Mouse (Mus musculus): ENCODE results near the gene Ube2o. TPM values are rescaled to one million over a fixed set of nuclear protein-coding genes. Genes with fewer than 3 reads are reported as not detected.

Gene Ube2o
- total RNA-seq, 2 experiments from 2014 or later = 93.7 to 101 TPM

DNA sequence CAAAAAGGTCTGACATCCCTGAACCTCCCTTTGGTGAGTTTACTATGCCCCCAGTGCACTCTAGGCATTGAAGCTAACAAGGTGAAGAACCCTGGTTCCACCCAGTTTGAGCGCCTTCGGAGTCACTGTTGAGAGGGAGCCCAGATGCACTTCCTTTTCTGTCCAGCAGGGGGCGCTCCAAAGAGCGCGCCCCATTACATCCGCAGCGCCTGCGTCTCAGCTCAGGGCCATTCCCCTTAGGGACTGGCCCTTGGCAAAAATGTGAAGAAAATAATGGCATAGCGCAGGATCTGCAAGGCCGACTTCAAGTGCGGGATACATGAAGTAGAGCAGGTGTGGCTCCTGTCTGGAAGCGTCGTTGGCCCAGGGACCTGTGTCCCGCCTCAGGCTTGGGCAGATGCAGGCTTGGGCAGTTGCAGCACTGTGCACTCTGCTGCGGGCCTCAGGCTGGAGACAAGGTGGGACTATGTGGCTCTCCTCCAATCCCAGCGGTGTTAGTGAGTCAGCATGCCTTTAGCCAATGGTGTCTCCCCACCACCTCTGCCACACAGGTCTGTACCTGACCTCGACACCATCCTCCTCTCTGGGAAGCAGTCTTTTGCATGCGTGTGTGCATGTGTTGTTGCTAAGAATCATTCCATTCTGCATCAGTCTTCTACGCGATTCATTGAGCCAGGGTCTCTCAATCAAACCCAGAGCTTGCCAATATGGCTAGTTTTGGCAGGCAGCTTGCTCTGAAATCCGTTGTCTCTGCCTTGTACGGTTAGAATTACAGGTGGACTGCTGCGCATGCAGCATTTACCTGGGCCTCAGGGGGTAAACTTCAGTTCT lies 5.8 kb upstream of the Ube2o start:
- H3K4me3 ChIP-seq = no peak overlapping the region; the same call in 1 of the 2 replicates
- peak; percentile 100 for TF ChIP-seq CTCF (conservative IDR thresholded peaks at IDR 0.05)
- DNase-seq (ENCODE audit: low spot score in 2 of 2) = peak in 1 of 2 experiments; percentile 72
- no peak overlapping the region for H3K27ac ChIP-seq

DNA sequence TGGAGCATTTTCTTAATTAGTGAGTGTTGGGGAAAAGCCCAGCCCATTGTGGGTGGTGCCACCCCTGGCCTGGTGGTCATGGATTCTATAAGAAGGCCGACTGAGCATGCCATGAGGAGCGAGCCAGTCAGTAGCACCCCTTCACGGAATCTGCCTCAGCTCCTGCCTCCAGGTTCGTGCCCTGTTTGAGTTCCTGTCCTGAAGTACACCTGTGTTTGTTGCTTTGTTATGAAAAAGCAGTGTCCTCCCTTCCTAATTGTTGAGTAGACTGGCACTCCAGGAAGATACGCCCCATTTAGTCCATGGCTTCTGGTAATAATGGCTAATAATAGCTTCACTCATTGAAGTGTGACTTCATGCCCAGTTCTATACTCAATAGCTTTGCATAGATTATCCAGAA lies 5.1 kb upstream of the Ube2o start, which contains the start of gene Aanat:
TSS of gene Aanat (plus strand) at position 123 of the 400 bp plus-strand sequence.
- DNase-seq (ENCODE audit: low spot score in 2 of 2) = no peak
- no peak for TF ChIP-seq CTCF (conservative IDR thresholded peaks at IDR 0.05)
- H3K4me3 ChIP-seq = no peak within 1 kb of the TSS; the same call in 1 of the 2 replicates
- H3K27ac ChIP-seq = no peak within 1 kb of the TSS

DNA sequence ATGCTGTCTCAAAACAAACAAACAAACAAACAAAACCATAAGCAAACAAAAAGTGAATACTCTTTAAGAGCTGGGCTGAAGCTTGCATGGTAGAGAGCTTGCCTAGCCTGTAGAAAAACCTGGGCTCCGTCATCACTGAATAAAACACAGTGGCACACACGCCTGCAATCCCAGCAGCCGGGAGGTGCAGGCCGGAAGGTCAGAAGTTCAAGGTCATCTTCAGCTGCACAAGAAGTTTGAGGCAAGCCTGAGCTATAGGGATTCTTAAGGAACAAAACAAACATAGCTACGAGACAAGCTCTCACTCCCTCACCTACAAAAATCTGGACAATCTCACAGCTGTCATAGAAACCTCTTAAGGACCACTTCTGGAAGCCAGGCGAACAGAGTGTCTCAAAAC lies 4.4 kb upstream of the Ube2o start:
- Histone ChIP-seq H3K27ac (no peak overlapping the region), H3K4me3 (no peak overlapping the region)
- no peak for DNase-seq (ENCODE audit: low spot score in 2 of 2)
- no peak for TF ChIP-seq CTCF (conservative IDR thresholded peaks at IDR 0.05)

DNA sequence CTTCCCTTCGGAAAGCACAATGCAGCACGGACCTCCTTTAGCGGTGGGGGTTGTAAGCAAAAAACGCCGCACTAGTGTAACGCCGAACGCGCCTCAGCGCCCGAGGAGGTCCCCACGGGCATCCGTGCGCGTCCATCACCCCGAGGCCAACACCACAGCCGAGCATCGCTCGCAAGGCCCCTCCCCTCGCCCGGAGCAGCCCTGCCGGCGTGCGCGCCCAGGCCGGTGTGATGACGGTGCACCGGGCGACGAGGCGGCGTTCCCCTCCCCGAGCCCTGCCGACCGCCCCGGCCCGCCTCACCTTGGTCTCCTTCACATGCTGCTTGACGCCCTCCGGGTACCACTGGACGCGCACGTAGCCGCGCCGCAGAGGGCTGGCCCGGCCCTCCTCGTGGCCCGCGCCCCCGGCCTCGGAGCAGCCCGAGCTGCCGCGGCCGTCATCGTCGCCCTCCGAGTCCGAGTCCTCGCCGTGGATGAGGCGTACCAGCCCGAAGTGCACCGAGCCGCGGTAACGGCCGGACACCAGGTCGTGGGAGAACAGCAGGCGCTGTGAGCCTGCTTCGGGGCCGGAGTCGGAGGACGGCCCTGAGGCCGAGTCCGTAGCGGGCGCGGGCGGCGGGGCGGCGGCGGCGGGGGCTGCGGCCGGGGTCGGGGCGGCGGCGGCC lies 404 bp downstream of the Ube2o start:
- H3K4me3 ChIP-seq = peak overlapping the region; percentile 89
- H3K27ac ChIP-seq = peak overlapping the region; percentile 92
- peak in 1 of 2 experiments; percentile 50 for DNase-seq (ENCODE audit: low spot score in 2 of 2)
- TF ChIP-seq CTCF (conservative IDR thresholded peaks at IDR 0.05) = no peak

DNA sequence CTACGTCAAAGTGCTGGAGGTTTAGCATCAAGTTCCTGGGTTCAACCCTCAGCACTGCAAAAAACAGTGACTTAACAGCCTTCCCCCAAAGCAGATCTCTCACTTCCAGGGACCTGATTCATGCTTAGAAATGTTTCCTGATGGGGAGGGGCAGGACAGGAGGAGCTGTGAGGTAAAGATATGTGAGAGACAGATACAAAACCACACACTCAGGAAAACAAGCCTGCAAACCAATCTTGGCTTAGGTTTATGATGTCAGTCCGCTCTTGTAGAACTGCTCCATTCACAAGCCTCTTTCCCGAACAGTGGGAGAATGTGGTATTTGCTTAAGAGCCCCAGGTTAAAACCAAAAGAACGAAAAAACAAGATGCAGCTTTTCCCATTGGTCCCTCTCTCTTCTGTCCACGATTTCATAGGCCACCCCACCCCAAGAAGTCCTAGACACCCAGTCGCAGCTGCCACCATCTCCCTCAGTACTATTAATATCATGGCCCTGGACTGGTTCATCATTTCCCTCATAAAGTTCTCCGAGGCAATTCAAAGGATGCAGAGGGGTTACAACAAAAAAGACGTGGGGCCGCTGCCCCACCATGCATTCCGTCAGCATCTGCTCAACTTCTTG lies 1.1 kb downstream of the Ube2o start:
- Histone ChIP-seq H3K4me3 (peak overlapping the region; percentile 89), H3K27ac (peak overlapping the region; percentile 92)
- DNase-seq (ENCODE audit: low spot score in 2 of 2) = no peak
- no peak for TF ChIP-seq CTCF (conservative IDR thresholded peaks at IDR 0.05)

DNA sequence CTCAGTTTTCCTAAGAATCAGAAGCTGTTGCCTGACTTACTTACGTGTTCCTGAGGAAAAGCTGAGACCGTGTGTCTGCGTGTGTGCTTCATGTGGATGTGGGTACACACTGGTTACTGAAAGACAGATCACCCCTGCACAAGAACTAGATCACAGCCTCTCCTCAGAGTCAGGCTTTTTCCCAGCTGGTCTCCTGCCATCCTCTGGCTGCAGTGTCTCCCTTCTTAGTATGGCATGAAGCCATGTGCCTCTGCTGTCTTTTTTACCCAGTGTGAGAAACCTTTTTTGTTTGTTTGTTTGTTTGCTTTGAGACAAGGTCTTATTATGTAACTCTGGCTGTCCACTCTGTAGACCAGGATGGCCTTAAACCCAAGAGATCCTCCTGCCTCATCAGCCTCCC lies 2.0 kb downstream of the Ube2o start:
- no peak overlapping the region for H3K4me3 ChIP-seq
- DNase-seq (ENCODE audit: low spot score in 2 of 2) = no peak
- no peak for TF ChIP-seq CTCF (conservative IDR thresholded peaks at IDR 0.05)
- no peak overlapping the region for H3K27ac ChIP-seq

DNA sequence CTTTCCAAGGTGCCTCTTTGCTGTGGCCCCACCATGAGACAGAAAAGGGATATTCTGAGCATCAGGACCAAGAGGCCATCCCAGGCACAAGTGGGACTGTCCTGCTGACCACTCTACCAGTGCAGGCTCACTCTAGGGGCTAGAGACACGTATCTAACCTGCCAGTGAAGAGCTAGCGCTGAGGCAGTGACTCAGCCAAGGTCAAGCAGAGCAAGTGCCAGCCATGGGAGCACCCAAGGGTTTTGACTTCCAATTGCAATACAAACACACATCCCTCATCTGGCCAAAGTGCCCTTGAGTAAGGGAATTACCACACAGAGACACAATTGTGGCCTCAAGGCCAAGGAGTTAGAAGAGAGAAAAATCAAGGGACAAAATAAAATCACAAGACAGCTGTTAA lies 5.9 kb downstream of the Ube2o start:
- Histone ChIP-seq H3K27ac (no peak overlapping the region), H3K4me3 (no peak overlapping the region)
- TF ChIP-seq CTCF (conservative IDR thresholded peaks at IDR 0.05) = no peak
- DNase-seq (ENCODE audit: low spot score in 2 of 2) = no peak

DNA sequence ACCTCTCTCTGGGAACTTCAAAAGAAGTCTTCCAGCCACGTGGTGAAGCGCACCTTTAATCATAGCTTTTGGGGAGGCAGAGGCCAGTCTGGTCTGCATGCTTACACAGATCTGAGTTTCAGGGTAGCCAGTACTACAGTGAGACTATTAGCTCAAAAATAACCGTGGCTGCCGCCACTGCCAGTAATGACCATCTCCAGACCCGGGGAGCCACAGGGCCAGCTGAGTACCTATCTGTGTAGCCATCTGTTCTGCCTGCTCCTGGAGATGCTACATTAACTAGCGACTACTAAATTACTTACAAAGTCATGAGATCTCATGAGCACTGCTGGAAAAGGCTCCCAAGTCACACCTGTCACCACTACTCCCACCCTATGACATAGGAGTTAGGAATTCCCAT lies 6.3 kb downstream of the Ube2o start:
- no peak for DNase-seq (ENCODE audit: low spot score in 2 of 2)
- Histone ChIP-seq H3K27ac (no peak overlapping the region), H3K4me3 (no peak overlapping the region)
- no peak for TF ChIP-seq CTCF (conservative IDR thresholded peaks at IDR 0.05)

DNA sequence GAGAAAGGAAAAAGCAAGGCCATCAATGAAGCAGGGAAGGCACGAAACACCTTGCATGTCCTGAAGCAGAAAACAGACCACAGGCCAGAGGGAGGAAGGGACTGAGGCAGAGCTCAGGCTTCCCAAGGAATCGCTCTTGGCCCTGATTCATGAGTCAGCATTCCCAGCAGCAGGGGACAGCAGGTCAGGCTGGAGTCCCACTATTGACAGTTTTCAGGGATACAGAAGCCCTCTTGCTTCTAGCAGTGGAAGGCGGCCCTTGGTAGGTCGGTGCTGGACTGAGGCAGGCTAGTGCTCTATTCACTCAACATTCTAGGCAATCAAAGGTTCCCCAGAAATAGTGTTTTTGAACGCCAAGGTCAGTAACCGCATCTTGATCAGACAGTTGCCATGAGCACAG lies 6.8 kb downstream of the Ube2o start:
- Histone ChIP-seq H3K4me3 (no peak overlapping the region), H3K27ac (no peak overlapping the region)
- TF ChIP-seq CTCF (conservative IDR thresholded peaks at IDR 0.05) = no peak

DNA sequence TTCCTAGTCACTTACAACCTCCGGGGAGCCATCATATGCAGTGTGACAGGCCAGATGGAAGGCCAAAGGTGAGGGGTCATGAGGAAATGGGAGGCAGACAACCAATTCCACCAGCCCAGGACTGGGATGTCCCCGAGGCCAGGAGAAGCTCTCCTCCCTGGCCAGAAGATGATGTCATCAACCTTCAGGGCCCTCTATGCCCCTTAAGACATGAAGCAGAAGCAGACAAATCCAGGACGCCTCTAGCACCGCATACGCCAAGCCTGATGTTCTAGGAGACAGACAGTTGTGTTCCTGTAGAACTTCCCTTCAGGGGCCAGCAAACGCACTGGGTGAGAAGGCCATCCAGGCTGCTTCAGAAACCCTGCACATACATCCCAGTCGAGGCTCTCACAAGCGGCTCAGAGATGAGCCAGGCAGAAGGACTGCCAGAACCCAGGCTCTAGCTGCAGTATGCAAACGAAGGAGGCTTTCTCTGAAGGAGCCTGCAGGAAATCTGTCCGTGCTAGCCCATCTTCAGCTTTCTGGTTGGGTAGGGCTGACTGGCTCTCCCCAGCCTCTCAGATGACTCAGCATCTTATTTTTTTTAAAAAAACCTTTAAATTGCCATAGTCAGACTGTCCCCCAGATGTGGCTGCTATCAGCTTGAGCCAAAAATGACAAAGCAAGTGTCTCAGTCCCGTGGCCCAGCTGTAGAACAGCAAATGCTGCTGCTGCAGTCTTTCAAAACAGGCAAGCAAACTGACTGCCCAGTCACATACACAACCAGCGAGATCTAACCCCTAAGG lies 8.3 kb downstream of the Ube2o start:
- DNase-seq (ENCODE audit: low spot score in 2 of 2) = peak; percentile 39 to 67
- no peak overlapping the region for H3K4me3 ChIP-seq
- no peak for TF ChIP-seq CTCF (conservative IDR thresholded peaks at IDR 0.05)
- H3K27ac ChIP-seq = peak overlapping the region; percentile 72

More for the DNA sequence above, 6.8 kb downstream of the Ube2o start:
- DNase-seq (ENCODE audit: low spot score in 2 of 2) = no peak

DNA sequence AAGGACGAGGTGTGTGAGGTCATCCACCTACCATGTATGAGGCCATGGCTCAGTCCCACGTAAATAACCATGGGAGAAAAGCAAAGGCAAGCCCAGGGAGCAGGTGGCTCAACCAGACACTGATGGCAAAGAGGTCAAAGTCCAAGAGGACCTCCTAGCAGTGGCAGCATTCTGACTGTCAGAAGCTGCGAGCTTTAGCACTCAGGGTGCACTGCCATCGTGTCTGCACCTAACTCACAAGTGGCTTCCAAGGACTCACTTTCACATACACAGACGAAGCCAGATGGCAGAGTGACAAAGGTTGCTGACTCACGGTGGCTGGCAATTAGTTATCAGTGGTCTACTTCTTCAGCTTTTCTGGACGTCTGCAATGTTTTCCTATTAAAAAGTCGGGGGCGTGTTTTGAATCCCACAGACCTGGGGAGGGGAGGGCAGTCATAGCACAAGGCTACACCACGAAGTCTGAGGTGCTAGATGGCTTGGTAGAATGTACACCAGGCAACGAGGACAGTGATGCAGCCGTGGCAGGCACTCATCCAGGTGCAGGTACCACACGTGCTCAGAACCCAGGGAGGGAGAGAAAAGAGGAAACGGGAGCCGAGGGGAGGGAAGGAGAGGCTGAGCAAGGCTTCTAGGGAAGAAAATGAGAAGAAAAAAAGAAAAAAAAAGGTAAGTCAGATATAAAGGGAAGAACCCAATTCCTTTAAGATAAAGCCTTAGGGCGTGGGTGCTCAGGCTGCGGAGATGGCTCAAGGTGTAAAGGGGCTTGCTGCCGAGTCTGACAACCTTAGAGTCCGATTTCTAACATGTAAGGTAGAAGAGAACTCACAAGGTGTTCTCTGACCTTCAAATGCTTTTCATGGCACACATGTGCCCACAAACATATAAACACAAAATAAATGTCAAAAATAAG lies 9.2 kb downstream of the Ube2o start:
- no peak for DNase-seq (ENCODE audit: low spot score in 2 of 2)
- no peak for TF ChIP-seq CTCF (conservative IDR thresholded peaks at IDR 0.05)
- Histone ChIP-seq H3K4me3 (no peak overlapping the region), H3K27ac (peak overlapping the region; percentile 72; the same call in 1 of the 2 replicates)

All from layer of hippocampus, adult 2 months (tissue).